Mouse (Mus musculus) intestine, embryonic 16.5 days (tissue): ENCODE data around the gene Bcl7a. TPM values are rescaled to one million over a fixed set of nuclear protein-coding genes. Genes with fewer than 3 reads are reported as not detected.

Experiments used
- ATAC-seq: fragments of 200-750 bp; cut with Nextera tagmentation; 2 replicates; pipeline ENCODE4 v1.8.0; 2017; ENCODE audit warnings: moderate TSS enrichment, moderate library complexity
- H3K27ac ChIP-seq: fragments of 300-500 bp; sonication (generic); 2 replicates; pipeline ENCODE4 v1.5.1; 2014; ENCODE audit warnings: mild to moderate bottlenecking, low read length
- H3K27me3 ChIP-seq: fragments of 300-500 bp; sonication (generic); replicated peaks from 2 replicates; pipeline ENCODE4 v1.6.1; 2014; ENCODE audit warnings: low read length, control low read depth, mixed read lengths; ENCODE audit not compliant: control insufficient read depth, insufficient read depth
- H3K36me3 ChIP-seq: fragments of 300-500 bp; sonication (generic); 2 replicates; pipeline ENCODE4 v1.6.1; 2014; ENCODE audit warnings: low read length, control low read depth; ENCODE audit not compliant: control insufficient read depth, insufficient read depth
- H3K4me1 ChIP-seq: fragments of 300-500 bp; sonication (generic); 2 replicates; pipeline ENCODE4 v1.6.1; 2014; ENCODE audit warnings: low read length, control low read depth, mixed read lengths; ENCODE audit not compliant: control insufficient read depth, insufficient read depth
- H3K4me2 ChIP-seq: fragments of 300-500 bp; sonication (generic); 2 replicates; pipeline ENCODE4 v1.6.1; 2014; ENCODE audit warnings: low read depth, low read length, control low read depth
- H3K4me3 ChIP-seq: fragments of 300-500 bp; sonication (generic); 2 replicates; pipeline ENCODE4 v1.5.1; 2014; ENCODE audit warnings: mild to moderate bottlenecking, low read length
- H3K9ac ChIP-seq: fragments of 300-500 bp; sonication (generic); 2 replicates; pipeline ENCODE4 v1.6.1; 2014; ENCODE audit warnings: low read depth, low read length
- H3K9me3 ChIP-seq: fragments of 300-500 bp; sonication (generic); 2 replicates; pipeline ENCODE4 v1.6.1; 2016; ENCODE audit warnings: low read length, control low read depth; ENCODE audit not compliant: control insufficient read depth
- WGBS: fragments of 180-500 bp; shearing (Covaris S2); extraction: QIAGEN DNeasy Blood & Tissue Kit; methylation state at CpG from one replicate; pipeline ENCODE4 v1.1.7; 2014; 5-methylcytosine and 5-hydroxymethylcytosine counted together
- polyA plus RNA-seq: library from polyadenylated mRNA; unstranded; fragments of >200 nt; fragmentation: Nextera tagmentation; extraction: Ambion mirVana; gene quantifications from 2 replicates; pipeline ENCODE4 v1.2.1, GENCODE M21; 2015

Bcl7a gene
- polyA plus RNA-seq = 12.8 and 13.0 TPM in 2 replicates

GRCm38 (mm10) chr5:123343707-123344627 lies at the start of gene Bcl7a:
Gene Bcl7a, plus strand, starts transcription at chr5:123343834.
- peak within 1 kb of the TSS; percentile 89 for H3K4me3 ChIP-seq

DNA sequence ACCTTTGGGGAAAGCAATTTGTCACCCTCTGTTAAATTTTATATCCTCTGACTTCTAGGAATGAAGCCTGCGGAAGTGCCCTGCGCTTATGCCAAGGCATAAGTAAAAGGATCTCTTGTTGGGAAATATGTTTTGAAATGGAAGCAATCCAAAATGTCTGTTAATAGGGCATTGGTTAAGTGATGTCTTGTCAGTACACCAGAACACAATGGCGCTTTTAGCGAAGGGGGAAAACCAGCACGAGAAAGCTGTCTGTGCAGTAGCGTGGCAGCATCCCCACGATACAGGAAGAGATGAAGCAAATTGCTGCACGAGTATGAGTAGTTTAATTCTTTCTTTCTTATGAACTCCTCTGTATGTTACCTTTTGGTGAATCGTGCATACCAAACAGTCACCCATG lies 49.0 kb upstream of the Bcl7a start:
- Histone ChIP-seq H3K9me3 (no peaks in the 10 kb centered on the region), H3K9ac (no peak overlapping the region), H3K27ac (no peak overlapping the region), H3K36me3 (no peaks in the 10 kb centered on the region), H3K4me3 (no peak overlapping the region), H3K4me2 (no peak overlapping the region), H3K27me3 (no peaks in the 10 kb centered on the region), H3K4me1 (no peaks in the 10 kb centered on the region)
- WGBS = 77% methylated on average over 9 of the region's 9 CpGs
- no peak for ATAC-seq

More at GRCm38 (mm10) chr5:123343707-123344627, at the start of gene Bcl7a:
- Histone ChIP-seq H3K4me2 (peak within 1 kb of the TSS; percentile 79), H3K9me3 (no peaks in the 10 kb centered on the region), H3K27me3 (no peaks in the 10 kb centered on the region), H3K36me3 (no peaks in the 10 kb centered on the region), H3K27ac (peak within 1 kb of the TSS; percentile 97), H3K9ac (peak within 1 kb of the TSS; percentile 96), H3K4me1 (peaks cover 17% of the 10 kb centered on the region)
- peak; percentile 85 for ATAC-seq
- WGBS = 1% methylated on average over 65 of the region's 69 CpGs

- H3K36me3 ChIP-seq = no peaks in the 10 kb centered on the region
- WGBS = 69% methylated on average over 12 of the region's 12 CpGs
- H3K4me3 ChIP-seq = no peak overlapping the region
- no peak overlapping the region for H3K9ac ChIP-seq
- no peaks in the 10 kb centered on the region for H3K27me3 ChIP-seq
- H3K27ac ChIP-seq = no peak overlapping the region
- H3K9me3 ChIP-seq = no peaks in the 10 kb centered on the region
- no peaks in the 10 kb centered on the region for H3K4me1 ChIP-seq
- ATAC-seq = no peak
- no peak overlapping the region for H3K4me2 ChIP-seq
Observed at GRCm38 (mm10) chr5:123296224-123296806, 47.3 kb upstream of the Bcl7a start.

- Histone ChIP-seq H3K4me1 (no peaks in the 10 kb centered on the region), H3K27ac (no peak overlapping the region), H3K27me3 (no peaks in the 10 kb centered on the region), H3K9ac (no peak overlapping the region), H3K4me2 (no peak overlapping the region), H3K36me3 (no peaks in the 10 kb centered on the region), H3K9me3 (no peaks in the 10 kb centered on the region), H3K4me3 (no peak overlapping the region)
- ATAC-seq = no peak
- 59% methylated on average over 23 of the region's 23 CpGs for WGBS
Observed at GRCm38 (mm10) chr5:123296972-123297754, 46.5 kb upstream of the Bcl7a start.

DNA sequence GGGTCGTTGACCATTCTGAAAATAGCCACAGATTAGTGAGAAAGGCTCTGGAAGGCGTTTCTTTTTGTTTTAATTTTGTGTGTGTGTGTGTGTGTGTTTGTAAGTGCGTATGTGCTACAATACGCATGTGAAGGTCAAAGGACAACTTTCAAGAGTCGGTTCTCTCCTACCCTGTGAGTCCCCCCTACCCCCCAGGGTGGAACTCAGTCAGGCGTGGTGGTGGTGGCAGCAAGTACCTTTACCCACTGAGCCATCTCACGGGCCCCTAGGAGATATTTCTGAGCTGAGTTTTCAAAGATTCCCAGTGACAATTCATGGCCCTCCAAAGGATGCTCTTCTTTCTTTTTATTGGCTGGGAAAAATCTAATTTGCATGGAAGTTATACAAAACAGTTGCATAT lies 45.8 kb upstream of the Bcl7a start:
- no peak for ATAC-seq
- H3K4me3 ChIP-seq = no peak overlapping the region
- no peak overlapping the region for H3K9ac ChIP-seq
- no peaks in the 10 kb centered on the region for H3K27me3 ChIP-seq
- WGBS = 81% methylated on average over 7 of the region's 7 CpGs
- no peaks in the 10 kb centered on the region for H3K36me3 ChIP-seq
- no peaks in the 10 kb centered on the region for H3K4me1 ChIP-seq
- no peak overlapping the region for H3K27ac ChIP-seq
- H3K4me2 ChIP-seq = no peak overlapping the region
- H3K9me3 ChIP-seq = no peaks in the 10 kb centered on the region

GRCm38 (mm10) chr5:123298526-123298925 lies 45.1 kb upstream of the Bcl7a start:
- H3K27me3 ChIP-seq = no peaks in the 10 kb centered on the region
- no peaks in the 10 kb centered on the region for H3K4me1 ChIP-seq
- H3K9me3 ChIP-seq = no peaks in the 10 kb centered on the region
- no peak overlapping the region for H3K27ac ChIP-seq
- H3K4me3 ChIP-seq = no peak overlapping the region
- 89% methylated on average over 6 of the region's 6 CpGs for WGBS
- no peak overlapping the region for H3K4me2 ChIP-seq
- H3K9ac ChIP-seq = no peak overlapping the region
- no peak for ATAC-seq
- no peaks in the 10 kb centered on the region for H3K36me3 ChIP-seq

DNA sequence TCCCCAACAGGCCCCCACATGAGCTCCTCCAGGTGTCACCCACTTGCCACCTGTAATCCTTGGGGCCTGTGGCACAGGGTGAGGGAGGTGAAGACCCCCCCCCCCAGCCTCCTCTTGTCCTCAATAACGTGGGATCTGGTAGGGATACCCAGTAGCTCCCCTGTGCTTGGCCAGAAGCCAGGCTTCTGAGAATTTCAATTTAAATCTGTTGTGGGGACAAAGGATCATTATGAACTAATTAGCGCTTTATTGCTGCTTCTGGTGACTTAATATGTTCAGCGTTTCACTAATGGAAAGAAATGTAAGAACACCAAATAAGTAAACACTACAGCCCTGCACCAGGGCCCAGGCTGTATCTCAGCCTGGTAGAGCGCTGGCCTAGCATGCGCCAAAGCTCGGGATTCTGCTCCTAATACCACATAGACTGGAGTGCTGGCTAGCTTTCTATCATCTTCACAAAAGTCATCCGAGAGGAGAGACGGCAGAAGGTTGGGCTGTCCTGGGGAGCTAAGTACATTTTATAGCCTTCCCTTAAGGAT lies 43.1 kb upstream of the Bcl7a start:
- Histone ChIP-seq H3K4me2 (no peak overlapping the region), H3K4me1 (no peaks in the 10 kb centered on the region), H3K27me3 (no peaks in the 10 kb centered on the region), H3K4me3 (no peak overlapping the region), H3K36me3 (no peaks in the 10 kb centered on the region), H3K27ac (no peak overlapping the region), H3K9ac (no peak overlapping the region), H3K9me3 (no peaks in the 10 kb centered on the region)
- ATAC-seq = no peak
- WGBS = 70% methylated on average over 8 of the region's 8 CpGs

DNA sequence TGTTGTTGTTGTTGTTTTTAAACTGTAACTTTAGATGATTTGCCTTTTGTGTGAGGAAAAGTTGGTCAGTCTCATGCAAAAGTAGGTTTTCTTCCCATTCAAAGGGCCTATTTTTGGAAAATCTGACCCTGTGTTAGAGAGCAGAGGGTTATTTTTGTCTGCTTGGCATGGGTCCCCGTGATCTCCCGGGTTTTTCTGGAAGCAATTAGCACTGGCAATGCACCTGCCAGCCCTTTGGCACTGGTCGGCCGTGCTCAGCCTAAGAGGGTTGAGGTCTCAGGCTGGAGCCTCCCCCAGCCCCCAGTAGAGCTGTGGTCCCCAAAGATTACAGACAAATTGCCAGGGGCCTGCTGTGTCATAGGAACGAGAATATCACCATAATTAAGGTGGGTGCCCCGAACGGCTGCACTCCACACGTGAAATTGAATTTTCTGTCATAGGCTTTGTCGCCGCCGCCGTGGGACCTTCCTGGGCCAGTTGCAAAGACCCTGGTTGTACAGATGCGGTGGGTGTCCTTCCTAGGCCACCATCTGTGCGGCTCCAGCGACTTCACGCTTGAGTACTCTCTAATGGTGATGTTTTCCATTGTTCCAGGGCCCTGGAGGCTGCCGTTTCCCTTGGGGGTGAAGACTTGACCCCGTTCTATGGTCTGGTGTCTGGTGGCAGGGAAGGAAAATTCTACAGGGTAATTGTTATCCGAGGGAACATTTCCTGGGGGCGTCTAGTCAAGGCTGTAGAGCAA lies 41.7 kb upstream of the Bcl7a start:
- H3K36me3 ChIP-seq = no peaks in the 10 kb centered on the region
- no peak overlapping the region for H3K4me2 ChIP-seq
- ATAC-seq = no peak
- H3K4me1 ChIP-seq = no peaks in the 10 kb centered on the region
- 75% methylated on average over 20 of the region's 20 CpGs for WGBS
- H3K9me3 ChIP-seq = no peaks in the 10 kb centered on the region
- H3K27ac ChIP-seq = no peak overlapping the region
- H3K4me3 ChIP-seq = no peak overlapping the region
- H3K9ac ChIP-seq = no peak overlapping the region
- no peaks in the 10 kb centered on the region for H3K27me3 ChIP-seq
